Mouse (Mus musculus): ENCODE data around the gene Nlrp4b. TPM values are rescaled to one million over a fixed set of nuclear protein-coding genes. Genes with fewer than 3 reads are reported as not detected.

Nlrp4b gene
- polyA plus RNA-seq (2012; rRNA removed): not detected in 2 replicates

DNA sequence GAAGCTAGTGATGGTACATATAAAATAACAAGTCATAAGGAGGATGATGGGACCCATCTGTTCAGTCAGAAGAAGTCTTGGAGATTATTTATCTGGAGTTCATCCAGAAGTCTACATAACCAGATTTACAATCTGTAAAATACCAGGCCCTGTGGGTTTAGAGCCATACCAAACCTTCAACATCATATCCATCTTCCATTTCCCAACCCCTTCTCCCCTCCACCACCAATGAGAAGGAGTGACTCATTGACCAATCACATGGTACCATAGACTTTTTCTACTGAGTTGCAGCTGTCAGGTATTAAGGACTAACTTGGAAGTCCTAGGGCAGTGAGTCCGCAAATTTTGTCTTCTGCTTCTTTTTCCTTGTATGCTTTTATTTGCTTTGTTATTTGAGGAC, at the start of gene Nlrp4b:
TSS of gene Nlrp4b (plus strand) at position 301 of the 400 bp plus-strand sequence.

DNA sequence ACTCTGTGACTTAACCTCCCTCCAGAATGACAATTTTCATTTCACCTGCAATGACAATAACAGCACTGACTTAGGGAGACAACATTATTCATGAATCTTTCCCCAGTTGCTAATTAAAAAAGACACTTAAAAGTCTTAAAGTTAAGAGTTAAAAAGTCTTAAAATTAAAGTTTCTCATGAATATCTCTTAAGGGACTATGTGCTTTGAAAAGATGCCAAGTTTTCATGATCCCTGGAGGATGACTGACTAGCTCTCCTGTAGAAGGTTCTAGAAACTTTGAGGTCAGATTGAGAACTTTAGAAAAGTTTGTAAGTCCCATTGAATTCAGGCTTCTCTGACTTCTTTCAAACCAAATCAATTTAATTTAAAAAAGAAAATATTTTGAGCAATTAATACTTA, 66.7 kb downstream of the Nlrp4b start, which contains the start of gene Vmn1r71:
TSS of gene Vmn1r71 (minus strand) at position 101 of the 400 bp plus-strand sequence.

Other genes starting within 250 kb of the Nlrp4b start
- not detected in 2 replicates for gene Vmn1r67, start 244.5 kb upstream of the Nlrp4b start, polyA plus RNA-seq (2012; rRNA removed)
- 1.1 and 1.4 TPM in 2 replicates for gene Zik1, start 192.4 kb upstream of the Nlrp4b start, polyA plus RNA-seq (2012; rRNA removed)
- not detected in 2 replicates for gene Vmn1r68, start 129.3 kb upstream of the Nlrp4b start, polyA plus RNA-seq (2012; rRNA removed)
- gene Vmn1r69, start 74.1 kb upstream of the Nlrp4b start, polyA plus RNA-seq (2012; rRNA removed): not detected in 2 replicates
- gene Vmn1r70, start 56.3 kb upstream of the Nlrp4b start, polyA plus RNA-seq (2012; rRNA removed): not detected in 2 replicates
- not detected in 2 replicates for gene Vmn1r71, start 66.6 kb downstream of the Nlrp4b start, polyA plus RNA-seq (2012; rRNA removed)
- gene Zscan4b, start 217.3 kb downstream of the Nlrp4b start, polyA plus RNA-seq (2012; rRNA removed): not detected in 2 replicates

Measured in liver, embryonic 14 days (tissue).